Mouse (Mus musculus): ENCODE results near the gene Apol8.
"Not testable (repeated sequence)": the region's sequence is repeated elsewhere in the genome, so short reads cannot be mapped to it uniquely, and the experiment has no call there.

Gene Apol8

GRCm38 (mm10) chr15:77731605-77732004 is 25.2 kb downstream of the Apol8 start:
- in situ Hi-C loops (cut with MboI; ENCODE audit: low pct_unique_long_range_greater_than_20kb in 1 of 2, low sequenced_read_pairs in 2 of 2, unreplicated experiment in 1 of 2) = loop anchor here in 1 of 2 experiments (25.0 kb wide), 1 partner anchor 381 kb away; the partner anchor contains the start of gene Cacng2

- in situ Hi-C loops (cut with MboI; ENCODE audit: low pct_unique_long_range_greater_than_20kb in 1 of 2, low sequenced_read_pairs in 2 of 2, unreplicated experiment in 1 of 2) = loop anchor here in 1 of 2 experiments (25.0 kb wide), 1 partner anchor 384 kb away; the partner anchor contains the start of gene Cacng2
Observed at GRCm38 (mm10) chr15:77728739-77729138, 28.1 kb downstream of the Apol8 start, which contains the start of gene Apol9b. TSS of gene Apol9b (plus strand) at chr15:77729039.

GRCm38 (mm10) chr15:77727745-77728144 is 29.1 kb downstream of the Apol8 start:
- in situ Hi-C loops (cut with MboI; ENCODE audit: low pct_unique_long_range_greater_than_20kb in 1 of 2, low sequenced_read_pairs in 2 of 2, unreplicated experiment in 1 of 2) = loop anchor here in 1 of 2 experiments (25.0 kb wide), 1 partner anchor 385 kb away; the partner anchor contains the start of gene Cacng2

- in situ Hi-C loops (cut with MboI; ENCODE audit: low pct_unique_long_range_greater_than_20kb in 1 of 2, low sequenced_read_pairs in 2 of 2, unreplicated experiment in 1 of 2) = loop anchor here in 1 of 2 experiments (25.0 kb wide), 1 partner anchor 385 kb away; the partner anchor contains the start of gene Cacng2
Observed at GRCm38 (mm10) chr15:77727139-77727538, 29.7 kb downstream of the Apol8 start.

- in situ Hi-C loops (cut with MboI; ENCODE audit: low pct_unique_long_range_greater_than_20kb in 1 of 2, low sequenced_read_pairs in 2 of 2, unreplicated experiment in 1 of 2) = loop anchor here in 1 of 2 experiments (25.0 kb wide), 1 partner anchor 387 kb away; the partner anchor contains the start of gene Cacng2
Observed at GRCm38 (mm10) chr15:77725393-77726020, 31.3 kb downstream of the Apol8 start.

GRCm38 (mm10) chr15:77724208-77724911 is 32.4 kb downstream of the Apol8 start:
- in situ Hi-C loops (cut with MboI; ENCODE audit: low pct_unique_long_range_greater_than_20kb in 1 of 2, low sequenced_read_pairs in 2 of 2, unreplicated experiment in 1 of 2) = not testable (repeated sequence)

- in situ Hi-C loops (cut with MboI; ENCODE audit: low pct_unique_long_range_greater_than_20kb in 1 of 2, low sequenced_read_pairs in 2 of 2, unreplicated experiment in 1 of 2) = not testable (repeated sequence)
Observed at GRCm38 (mm10) chr15:77721509-77721908, 35.3 kb downstream of the Apol8 start.

GRCm38 (mm10) chr15:77718240-77718639 is 38.6 kb downstream of the Apol8 start:
- in situ Hi-C loops (cut with MboI; ENCODE audit: low pct_unique_long_range_greater_than_20kb in 1 of 2, low sequenced_read_pairs in 2 of 2, unreplicated experiment in 1 of 2) = not testable (repeated sequence)

GRCm38 (mm10) chr15:77708936-77709335 is 47.9 kb downstream of the Apol8 start:
- in situ Hi-C loops (cut with MboI; ENCODE audit: low pct_unique_long_range_greater_than_20kb in 1 of 2, low sequenced_read_pairs in 2 of 2, unreplicated experiment in 1 of 2) = not testable (repeated sequence)

GRCm38 (mm10) chr15:77705306-77705705 is 51.5 kb downstream of the Apol8 start:
- in situ Hi-C loops (cut with MboI; ENCODE audit: low pct_unique_long_range_greater_than_20kb in 1 of 2, low sequenced_read_pairs in 2 of 2, unreplicated experiment in 1 of 2) = not testable (repeated sequence)

GRCm38 (mm10) chr15:77698656-77699055 is 58.1 kb downstream of the Apol8 start, which contains the start of gene Apol7e:
TSS of gene Apol7e (plus strand) at chr15:77698857.
- in situ Hi-C loops (cut with MboI; ENCODE audit: low pct_unique_long_range_greater_than_20kb in 1 of 2, low sequenced_read_pairs in 2 of 2, unreplicated experiment in 1 of 2) = not testable (repeated sequence)
